Mouse (Mus musculus): ENCODE data around the gene Pate1. TPM values are rescaled to one million over a fixed set of nuclear protein-coding genes. Genes with fewer than 3 reads are reported as not detected.

Pate1 gene
- polyA plus RNA-seq (2012; rRNA removed) = not detected in 2 replicates

GRCm38 (mm10) chr9:35687013-35687412 is at the start of gene Pate1:
TSS of gene Pate1 (minus strand) at chr9:35687390.
- Histone ChIP-seq H3K4me1 (ENCODE audit: control insufficient read depth, insufficient read depth, low read length) (no peaks in the 10 kb centered on the region), H3K4me3 (ENCODE audit: insufficient read depth, low read length) (no peak within 1 kb of the TSS), H3K27ac (ENCODE audit: insufficient read depth, low read length) (no peak within 1 kb of the TSS)
- TF ChIP-seq POLR2A (IDR thresholded peaks at IDR 0.05; ENCODE audit: extremely low read depth, insufficient read depth, low read length) (no peak), CTCF (IDR thresholded peaks at IDR 0.05; ENCODE audit: extremely low read depth, insufficient read depth, low read length) (no peak)

GRCm38 (mm10) chr9:35707265-35707664 is 20.1 kb upstream of the Pate1 start:
- H3K4me3 ChIP-seq (ENCODE audit: insufficient read depth, low read length) = no peak overlapping the region
- TF ChIP-seq POLR2A (IDR thresholded peaks at IDR 0.05; ENCODE audit: extremely low read depth, insufficient read depth, low read length) = no peak
- TF ChIP-seq CTCF (IDR thresholded peaks at IDR 0.05; ENCODE audit: extremely low read depth, insufficient read depth, low read length) = no peak
- no peak overlapping the region for H3K27ac ChIP-seq (ENCODE audit: insufficient read depth, low read length)
- H3K4me1 ChIP-seq (ENCODE audit: control insufficient read depth, insufficient read depth, low read length) = no peaks in the 10 kb centered on the region

GRCm38 (mm10) chr9:35691924-35692323 is 4.7 kb upstream of the Pate1 start:
- no peak overlapping the region for H3K27ac ChIP-seq (ENCODE audit: insufficient read depth, low read length)
- no peak overlapping the region for H3K4me3 ChIP-seq (ENCODE audit: insufficient read depth, low read length)
- TF ChIP-seq POLR2A (IDR thresholded peaks at IDR 0.05; ENCODE audit: extremely low read depth, insufficient read depth, low read length) = no peak
- no peak for TF ChIP-seq CTCF (IDR thresholded peaks at IDR 0.05; ENCODE audit: extremely low read depth, insufficient read depth, low read length)
- H3K4me1 ChIP-seq (ENCODE audit: control insufficient read depth, insufficient read depth, low read length) = no peaks in the 10 kb centered on the region

- no peaks in the 10 kb centered on the region for H3K4me1 ChIP-seq (ENCODE audit: control insufficient read depth, insufficient read depth, low read length)
- H3K4me3 ChIP-seq (ENCODE audit: insufficient read depth, low read length) = no peak overlapping the region
- no peak overlapping the region for H3K27ac ChIP-seq (ENCODE audit: insufficient read depth, low read length)
- TF ChIP-seq CTCF (IDR thresholded peaks at IDR 0.05; ENCODE audit: extremely low read depth, insufficient read depth, low read length) = no peak
- TF ChIP-seq POLR2A (IDR thresholded peaks at IDR 0.05; ENCODE audit: extremely low read depth, insufficient read depth, low read length) = no peak
Measured at GRCm38 (mm10) chr9:35673557-35673956, 13.6 kb downstream of the Pate1 start.

- Histone ChIP-seq H3K4me3 (ENCODE audit: insufficient read depth, low read length) (no peak within 1 kb of the TSS), H3K27ac (ENCODE audit: insufficient read depth, low read length) (no peak within 1 kb of the TSS), H3K4me1 (ENCODE audit: control insufficient read depth, insufficient read depth, low read length) (no peaks in the 10 kb centered on the region)
- no peak for TF ChIP-seq CTCF (IDR thresholded peaks at IDR 0.05; ENCODE audit: extremely low read depth, insufficient read depth, low read length)
Measured at GRCm38 (mm10) chr9:35648102-35648501, 39.1 kb downstream of the Pate1 start, which contains the start of gene Pate3. TSS of gene Pate3 (minus strand) at chr9:35648202.

Other genes starting within 250 kb of the Pate1 start
- gene Gm1113, start 169.1 kb downstream of the Pate1 start, polyA plus RNA-seq (2012; rRNA removed) = not detected in 2 replicates
- gene Ddx25, start 128.9 kb downstream of the Pate1 start, polyA plus RNA-seq (2012; rRNA removed) = 13.9 and 14.8 TPM in 2 replicates
- 11.4 and 12.0 TPM in 2 replicates for gene Pus3, start 128.8 kb downstream of the Pate1 start, polyA plus RNA-seq (2012; rRNA removed)
- 0.44 and 0.49 TPM in 2 replicates for gene Pate2, start 117.1 kb downstream of the Pate1 start, polyA plus RNA-seq (2012; rRNA removed)
- 5.4 and 7.3 TPM in 2 replicates for gene Hyls1, start 117.0 kb downstream of the Pate1 start, polyA plus RNA-seq (2012; rRNA removed)
- not detected in 2 replicates for gene Pate4, start 75.4 kb downstream of the Pate1 start, polyA plus RNA-seq (2012; rRNA removed)
- not detected in 2 replicates for gene Pate3, start 39.2 kb downstream of the Pate1 start, polyA plus RNA-seq (2012; rRNA removed)
- not detected in 2 replicates for gene Gm17677, start 53.7 kb upstream of the Pate1 start, polyA plus RNA-seq (2012; rRNA removed)
- not detected in 2 replicates for gene Gm17727, start 90.7 kb upstream of the Pate1 start, polyA plus RNA-seq (2012; rRNA removed)
- not detected in 2 replicates for gene Gm27235, start 102.7 kb upstream of the Pate1 start, polyA plus RNA-seq (2012; rRNA removed)
- not detected in 2 replicates for gene D730048I06Rik, start 102.7 kb upstream of the Pate1 start, polyA plus RNA-seq (2012; rRNA removed)
- gene 9230110F15Rik, start 156.8 kb upstream of the Pate1 start, polyA plus RNA-seq (2012; rRNA removed) = not detected in 2 replicates
- gene 9230113P08Rik, start 221.0 kb upstream of the Pate1 start, polyA plus RNA-seq (2012; rRNA removed) = 0.06 and 0.13 TPM in 2 replicates